Mouse (Mus musculus): ENCODE measurements around the gene Acap2. TPM values are rescaled to one million over a fixed set of nuclear protein-coding genes. Genes with fewer than 3 reads are reported as not detected.

The Acap2 gene
- polyA plus RNA-seq, 1 experiment: 9.2 TPM

DNA sequence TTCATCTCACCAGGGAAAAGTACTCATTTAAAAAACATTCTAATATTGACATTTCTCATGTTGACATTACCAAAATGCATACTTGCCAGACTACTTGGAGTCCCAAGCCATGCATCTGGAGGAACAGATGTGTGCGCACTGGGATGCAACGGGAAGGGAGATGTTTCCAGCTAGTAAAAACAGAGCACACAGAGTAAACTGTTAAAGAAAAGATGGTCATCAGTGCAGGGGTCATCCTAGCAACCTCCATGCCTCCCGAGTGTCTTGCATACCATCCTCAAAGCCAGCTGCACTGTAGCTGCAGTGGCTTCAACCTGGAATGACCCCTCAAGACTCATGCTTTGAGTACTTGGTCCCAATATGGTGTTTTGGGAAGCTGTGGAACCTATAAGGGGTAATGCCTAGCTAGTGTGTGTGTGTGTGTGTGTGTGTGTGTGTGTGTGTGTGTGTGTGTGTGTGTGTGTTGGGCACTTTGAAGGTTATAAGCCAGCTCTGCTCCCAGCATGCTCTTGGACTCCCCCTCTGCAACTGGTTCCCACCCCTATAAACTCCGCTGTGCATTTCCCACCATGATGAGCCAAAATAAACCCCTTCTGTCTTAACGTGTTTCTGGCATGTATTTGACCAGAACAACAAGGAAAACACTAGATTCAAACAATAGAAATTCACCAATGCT lies 31.6 kb upstream of the Acap2 start:
- TF ChIP-seq CTCF (IDR thresholded peaks at IDR 0.05; ENCODE audit: extremely low read depth, insufficient read depth, insufficient read length, insufficient replicate concordance) (no peak), POLR2A (IDR thresholded peaks at IDR 0.05; ENCODE audit: low read depth, low read length) (no peak)
- 79% methylated on average over 5 of the region's 5 CpGs for WGBS
- Histone ChIP-seq H3K36me3 (ENCODE audit: control insufficient read depth, insufficient read depth, low read length) (no peaks in the 10 kb centered on the region), H3K4me3 (ENCODE audit: extremely low read depth, insufficient read depth, insufficient read length) (no peak overlapping the region), H3K27ac (ENCODE audit: insufficient read depth, low read length) (no peak overlapping the region), H3K4me1 (ENCODE audit: control insufficient read depth, insufficient read depth, insufficient read length) (peaks cover 13% of the 10 kb centered on the region; the same call in 1 of the 2 replicates), H3K27me3 (ENCODE audit: control insufficient read depth, insufficient read depth, low read length) (no peaks in the 10 kb centered on the region)
- DNase-seq (ENCODE audit: low read depth in 1 of 2, low spot score in 2 of 2): no peak

- Histone ChIP-seq H3K36me3 (ENCODE audit: control insufficient read depth, insufficient read depth, low read length) (no peaks in the 10 kb centered on the region), H3K4me1 (ENCODE audit: control insufficient read depth, insufficient read depth, insufficient read length) (peaks cover 13% of the 10 kb centered on the region; the same call in 1 of the 2 replicates), H3K4me3 (ENCODE audit: extremely low read depth, insufficient read depth, insufficient read length) (no peak overlapping the region), H3K27me3 (ENCODE audit: control insufficient read depth, insufficient read depth, low read length) (no peaks in the 10 kb centered on the region), H3K27ac (ENCODE audit: insufficient read depth, low read length) (no peak overlapping the region)
- DNase-seq (ENCODE audit: low read depth in 1 of 2, low spot score in 2 of 2): no peak
- TF ChIP-seq POLR2A (IDR thresholded peaks at IDR 0.05; ENCODE audit: low read depth, low read length) (no peak), CTCF (IDR thresholded peaks at IDR 0.05; ENCODE audit: extremely low read depth, insufficient read depth, insufficient read length, insufficient replicate concordance) (no peak)
- WGBS: 92% methylated on average over 5 of the region's 5 CpGs
Observed at GRCm38 (mm10) chr16:31231591-31231990, 30.5 kb upstream of the Acap2 start.

- 86% methylated on average over 1 of the region's 1 CpGs for WGBS
- no peaks in the 10 kb centered on the region for H3K27me3 ChIP-seq (ENCODE audit: control insufficient read depth, insufficient read depth, low read length)
- H3K36me3 ChIP-seq (ENCODE audit: control insufficient read depth, insufficient read depth, low read length): no peaks in the 10 kb centered on the region
- H3K4me1 ChIP-seq (ENCODE audit: control insufficient read depth, insufficient read depth, insufficient read length): no peaks in the 10 kb centered on the region
- no peak overlapping the region for H3K4me3 ChIP-seq (ENCODE audit: extremely low read depth, insufficient read depth, insufficient read length)
- no peak overlapping the region for H3K27ac ChIP-seq (ENCODE audit: insufficient read depth, low read length)
- DNase-seq (ENCODE audit: low read depth in 1 of 2, low spot score in 2 of 2): no peak
- no peak for TF ChIP-seq POLR2A (IDR thresholded peaks at IDR 0.05; ENCODE audit: low read depth, low read length)
- no peak for TF ChIP-seq CTCF (IDR thresholded peaks at IDR 0.05; ENCODE audit: extremely low read depth, insufficient read depth, insufficient read length, insufficient replicate concordance)
Observed at GRCm38 (mm10) chr16:31227746-31228145, 26.7 kb upstream of the Acap2 start.

GRCm38 (mm10) chr16:31215271-31215670 lies 14.2 kb upstream of the Acap2 start:
- DNase-seq (ENCODE audit: low read depth in 1 of 2, low spot score in 2 of 2): no peak
- WGBS: 88% methylated on average over 4 of the region's 4 CpGs
- H3K4me3 ChIP-seq (ENCODE audit: extremely low read depth, insufficient read depth, insufficient read length): no peak overlapping the region
- no peaks in the 10 kb centered on the region for H3K36me3 ChIP-seq (ENCODE audit: control insufficient read depth, insufficient read depth, low read length)
- TF ChIP-seq POLR2A (IDR thresholded peaks at IDR 0.05; ENCODE audit: low read depth, low read length) (no peak), CTCF (IDR thresholded peaks at IDR 0.05; ENCODE audit: extremely low read depth, insufficient read depth, insufficient read length, insufficient replicate concordance) (no peak)
- H3K4me1 ChIP-seq (ENCODE audit: control insufficient read depth, insufficient read depth, insufficient read length): no peaks in the 10 kb centered on the region; the same call in 1 of the 2 replicates
- H3K27me3 ChIP-seq (ENCODE audit: control insufficient read depth, insufficient read depth, low read length): no peaks in the 10 kb centered on the region
- H3K27ac ChIP-seq (ENCODE audit: insufficient read depth, low read length): no peak overlapping the region

DNA sequence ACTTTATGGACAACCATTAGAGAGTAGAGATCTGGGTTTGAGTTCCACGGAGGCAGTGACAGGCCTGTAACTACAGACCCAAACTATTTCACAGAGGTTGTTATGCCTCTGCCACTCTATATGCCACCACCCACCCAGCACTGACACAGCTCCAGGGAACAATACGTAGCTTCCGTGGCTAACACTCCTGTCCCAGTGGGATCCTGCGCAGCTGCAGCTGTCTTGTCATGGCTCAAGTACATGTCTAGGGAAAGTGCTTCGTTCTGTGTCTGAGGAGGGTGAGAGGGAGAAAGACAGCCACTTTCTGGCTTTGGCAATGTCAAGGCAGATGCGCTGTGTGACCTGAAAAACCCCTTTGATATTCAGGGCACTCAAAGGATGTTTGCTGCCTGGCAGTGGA lies 12.4 kb upstream of the Acap2 start:
- 92% methylated on average over 6 of the region's 6 CpGs for WGBS
- Histone ChIP-seq H3K27me3 (ENCODE audit: control insufficient read depth, insufficient read depth, low read length) (no peaks in the 10 kb centered on the region), H3K36me3 (ENCODE audit: control insufficient read depth, insufficient read depth, low read length) (no peaks in the 10 kb centered on the region), H3K27ac (ENCODE audit: insufficient read depth, low read length) (no peak overlapping the region), H3K4me1 (ENCODE audit: control insufficient read depth, insufficient read depth, insufficient read length) (peaks cover 5% of the 10 kb centered on the region; the same call in 1 of the 2 replicates), H3K4me3 (ENCODE audit: extremely low read depth, insufficient read depth, insufficient read length) (no peak overlapping the region)
- no peak for DNase-seq (ENCODE audit: low read depth in 1 of 2, low spot score in 2 of 2)
- TF ChIP-seq CTCF (IDR thresholded peaks at IDR 0.05; ENCODE audit: extremely low read depth, insufficient read depth, insufficient read length, insufficient replicate concordance) (no peak), POLR2A (IDR thresholded peaks at IDR 0.05; ENCODE audit: low read depth, low read length) (no peak)

GRCm38 (mm10) chr16:31211503-31211902 lies 10.5 kb upstream of the Acap2 start:
- Histone ChIP-seq H3K4me3 (ENCODE audit: extremely low read depth, insufficient read depth, insufficient read length) (no peak overlapping the region), H3K27ac (ENCODE audit: insufficient read depth, low read length) (no peak overlapping the region), H3K4me1 (ENCODE audit: control insufficient read depth, insufficient read depth, insufficient read length) (peaks cover 5% of the 10 kb centered on the region; the same call in 1 of the 2 replicates), H3K27me3 (ENCODE audit: control insufficient read depth, insufficient read depth, low read length) (no peaks in the 10 kb centered on the region), H3K36me3 (ENCODE audit: control insufficient read depth, insufficient read depth, low read length) (no peaks in the 10 kb centered on the region)
- TF ChIP-seq POLR2A (IDR thresholded peaks at IDR 0.05; ENCODE audit: low read depth, low read length) (no peak), CTCF (IDR thresholded peaks at IDR 0.05; ENCODE audit: extremely low read depth, insufficient read depth, insufficient read length, insufficient replicate concordance) (no peak)
- WGBS: 82% methylated on average over 9 of the region's 9 CpGs
- DNase-seq (ENCODE audit: low read depth in 1 of 2, low spot score in 2 of 2): no peak

DNA sequence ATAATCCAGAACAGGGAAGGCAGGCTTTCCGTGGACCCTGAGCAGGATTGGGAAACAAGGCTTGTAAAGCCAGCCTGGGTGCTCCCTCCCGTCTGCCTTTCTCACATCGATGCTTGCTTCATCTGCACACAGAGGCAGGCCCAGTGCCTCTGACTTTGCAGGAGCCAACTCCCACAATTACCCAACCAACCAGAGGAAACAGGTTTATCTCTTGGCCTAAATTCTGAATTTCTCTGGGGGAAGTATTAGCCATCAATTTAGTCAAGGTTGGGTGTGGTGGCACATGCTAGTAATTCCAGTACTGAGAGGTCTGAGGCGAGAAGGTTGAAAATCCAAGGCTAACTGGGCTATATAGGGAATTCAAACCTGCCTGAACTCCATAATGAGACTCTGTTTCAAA lies 9.4 kb upstream of the Acap2 start:
- Histone ChIP-seq H3K4me3 (ENCODE audit: extremely low read depth, insufficient read depth, insufficient read length) (no peak overlapping the region), H3K27ac (ENCODE audit: insufficient read depth, low read length) (no peak overlapping the region), H3K27me3 (ENCODE audit: control insufficient read depth, insufficient read depth, low read length) (no peaks in the 10 kb centered on the region), H3K4me1 (ENCODE audit: control insufficient read depth, insufficient read depth, insufficient read length) (peaks cover 5% of the 10 kb centered on the region; the same call in 1 of the 2 replicates), H3K36me3 (ENCODE audit: control insufficient read depth, insufficient read depth, low read length) (no peaks in the 10 kb centered on the region)
- no peak for DNase-seq (ENCODE audit: low read depth in 1 of 2, low spot score in 2 of 2)
- TF ChIP-seq POLR2A (IDR thresholded peaks at IDR 0.05; ENCODE audit: low read depth, low read length): no peak
- no peak for TF ChIP-seq CTCF (IDR thresholded peaks at IDR 0.05; ENCODE audit: extremely low read depth, insufficient read depth, insufficient read length, insufficient replicate concordance)
- 32% methylated on average over 4 of the region's 4 CpGs for WGBS
